Mouse (Mus musculus): ENCODE results near the gene Crim1.

DNA sequence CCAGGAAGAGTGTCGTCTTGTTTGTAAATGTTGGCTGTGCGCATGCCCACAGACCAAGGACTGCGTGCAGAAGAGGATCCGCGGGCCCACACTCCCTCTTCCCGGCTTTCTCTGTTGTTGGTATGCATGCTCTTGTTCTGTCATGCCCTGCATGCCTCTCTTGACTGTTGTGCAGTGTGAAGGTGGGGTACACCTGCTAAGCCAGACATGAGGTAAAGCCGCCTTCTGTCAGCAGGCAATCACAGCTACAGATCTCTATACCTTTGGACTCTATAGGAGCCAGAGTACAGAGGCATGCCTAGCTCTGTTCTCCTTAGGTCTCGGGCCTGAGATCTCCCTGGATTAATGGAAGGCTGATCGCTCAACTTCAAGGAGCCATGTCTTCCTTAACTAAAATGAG lies 55.7 kb downstream of the Crim1 start:
- TF ChIP-seq USF1 (IDR thresholded peaks at IDR 0.05; ENCODE audit: low read depth): no peak
- TF ChIP-seq CEBPB (IDR thresholded peaks at IDR 0.05; ENCODE audit: insufficient read depth, poor library complexity, severe bottlenecking): no peak
- no peak for TF ChIP-seq POLR2A (IDR thresholded peaks at IDR 0.05; ENCODE audit: insufficient read length, low read depth)
- no peak for TF ChIP-seq MYOG (IDR thresholded peaks at IDR 0.05; ENCODE audit: control insufficient read depth in 1 of 3, insufficient read depth in 1 of 3, insufficient read length in 2 of 3, low read depth in 2 of 3)
- TF ChIP-seq MYOD1 (IDR thresholded peaks at IDR 0.05; ENCODE audit: control insufficient read depth in 1 of 3, insufficient read length in 2 of 3, low read depth in 2 of 3): no peak
- TF ChIP-seq MAX (IDR thresholded peaks at IDR 0.05; ENCODE audit: low read depth): no peak
- TF ChIP-seq TCF12 (IDR thresholded peaks at IDR 0.05; ENCODE audit: insufficient read depth, poor library complexity, severe bottlenecking): no peak
- no peak for TF ChIP-seq REST (IDR thresholded peaks at IDR 0.05; ENCODE audit: insufficient read depth, insufficient read length)
- TF ChIP-seq E2F4 (IDR thresholded peaks at IDR 0.05; ENCODE audit: insufficient read depth): no peak
